Mouse (Mus musculus): ENCODE data around the gene Nckap1.

The Nckap1 gene

GRCm38 (mm10) chr2:80581043-80581711 is at the start of gene Nckap1:
TSS of gene Nckap1 (minus strand) at chr2:80581380.
- peak; percentile 77 to 83 for DNase-seq (ENCODE audit: low spot score in 2 of 2)

GRCm38 (mm10) chr2:80624523-80624922 is 43.3 kb upstream of the Nckap1 start:
- no peak for DNase-seq (ENCODE audit: low spot score in 2 of 2)

GRCm38 (mm10) chr2:80621921-80622320 is 40.7 kb upstream of the Nckap1 start:
- no peak for DNase-seq (ENCODE audit: low spot score in 2 of 2)

- DNase-seq (ENCODE audit: low spot score in 2 of 2): no peak
These were observed 37.8 kb upstream of the Nckap1 start for GRCm38 (mm10) chr2:80618991-80619390.

GRCm38 (mm10) chr2:80616854-80617737 is 35.9 kb upstream of the Nckap1 start, which contains the start of the genes Dusp19 and Nup35:
TSS of gene Dusp19 (plus strand) at chr2:80617045.
TSS of gene Nup35 (plus strand) at chr2:80617236.
- peak; percentile 98 for DNase-seq (ENCODE audit: low spot score in 2 of 2)

GRCm38 (mm10) chr2:80612796-80613195 is 31.6 kb upstream of the Nckap1 start:
- no peak for DNase-seq (ENCODE audit: low spot score in 2 of 2)

- DNase-seq (ENCODE audit: low spot score in 2 of 2): no peak
These were observed 31.1 kb upstream of the Nckap1 start for GRCm38 (mm10) chr2:80612286-80612685.

GRCm38 (mm10) chr2:80603771-80604426 is 22.7 kb upstream of the Nckap1 start:
- DNase-seq (ENCODE audit: low spot score in 2 of 2): no peak

- no peak for DNase-seq (ENCODE audit: low spot score in 2 of 2)
These were observed 21.6 kb upstream of the Nckap1 start for GRCm38 (mm10) chr2:80602756-80603155.

GRCm38 (mm10) chr2:80600611-80601010 is 19.4 kb upstream of the Nckap1 start:
- no peak for DNase-seq (ENCODE audit: low spot score in 2 of 2)

- DNase-seq (ENCODE audit: low spot score in 2 of 2): no peak
These were observed 18.7 kb upstream of the Nckap1 start for GRCm38 (mm10) chr2:80599850-80600249.

GRCm38 (mm10) chr2:80596960-80597359 is 15.8 kb upstream of the Nckap1 start:
- peak; percentile 48 to 56 for DNase-seq (ENCODE audit: low spot score in 2 of 2)

GRCm38 (mm10) chr2:80594215-80594918 is 13.2 kb upstream of the Nckap1 start:
- no peak for DNase-seq (ENCODE audit: low spot score in 2 of 2)

GRCm38 (mm10) chr2:80582356-80582755 is 1.2 kb upstream of the Nckap1 start:
- DNase-seq (ENCODE audit: low spot score in 2 of 2): no peak

- DNase-seq (ENCODE audit: low spot score in 2 of 2): peak; percentile 49 to 54
These were observed 744 bp downstream of the Nckap1 start for GRCm38 (mm10) chr2:80580311-80580961.

GRCm38 (mm10) chr2:80579253-80579891 is 1.8 kb downstream of the Nckap1 start:
- DNase-seq (ENCODE audit: low spot score in 2 of 2): no peak

- no peak for DNase-seq (ENCODE audit: low spot score in 2 of 2)
These were observed 3.9 kb downstream of the Nckap1 start for GRCm38 (mm10) chr2:80577286-80577685.

GRCm38 (mm10) chr2:80570656-80571055 is 10.5 kb downstream of the Nckap1 start:
- no peak for DNase-seq (ENCODE audit: low spot score in 2 of 2)

GRCm38 (mm10) chr2:80567411-80567810 is 13.8 kb downstream of the Nckap1 start:
- no peak for DNase-seq (ENCODE audit: low spot score in 2 of 2)

- no peak for DNase-seq (ENCODE audit: low spot score in 2 of 2)
These were observed 18.9 kb downstream of the Nckap1 start for GRCm38 (mm10) chr2:80562253-80562652.

GRCm38 (mm10) chr2:80561478-80561877 is 19.7 kb downstream of the Nckap1 start:
- DNase-seq (ENCODE audit: low spot score in 2 of 2): no peak
